Mouse (Mus musculus) gastrocnemius, postnatal 14 days (tissue): ENCODE measurements around the gene Lcp2. TPM values are rescaled to one million over a fixed set of nuclear protein-coding genes. Genes with fewer than 3 reads are reported as not detected.
"Not testable (repeated sequence)": the region's sequence is repeated elsewhere in the genome, so short reads cannot be mapped to it uniquely, and the experiment has no call there.

ENCODE experiments used
- DNase-seq: peaks from one replicate; pipeline ENCODE4 v3.0.0; 2021; ENCODE audit warnings: mixed read lengths
- intact Hi-C: fragments of 180-260 bp; cut with DNase I; formaldehyde crosslinking; loops from one replicate; pipeline ENCODE4 v1.15.1; 2025; ENCODE audit warnings: low total_unique reads
- total RNA-seq, 2 experiments: library from RNA; stranded (reverse); gene quantifications; 2 replicates each; pipeline ENCODE4 v1.2.3; 2021

The Lcp2 gene
- total RNA-seq, 2 experiments from 2014 or later = 1.2 to 1.5 TPM

DNA sequence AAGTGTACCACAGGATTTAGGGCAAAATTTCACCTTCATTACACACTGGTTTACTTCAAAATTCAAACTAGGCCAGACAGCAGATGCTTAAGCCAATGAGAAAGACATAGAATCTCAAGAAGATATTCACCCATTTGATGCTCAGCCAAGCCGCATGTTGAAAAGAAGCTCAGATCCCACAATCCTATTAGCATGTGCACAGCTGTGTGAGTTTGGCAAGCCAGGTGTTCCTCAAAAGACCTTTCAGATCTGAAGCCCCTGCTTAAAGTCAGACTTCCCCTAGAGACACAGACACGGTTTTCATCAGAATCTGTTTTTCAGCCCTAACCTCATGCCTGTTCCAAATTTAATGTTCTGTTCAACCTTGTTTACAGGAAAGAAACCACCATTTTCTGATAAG is 31.1 kb downstream of the Lcp2 start:
- intact Hi-C loops = no loop called here
- no peak for DNase-seq

DNA sequence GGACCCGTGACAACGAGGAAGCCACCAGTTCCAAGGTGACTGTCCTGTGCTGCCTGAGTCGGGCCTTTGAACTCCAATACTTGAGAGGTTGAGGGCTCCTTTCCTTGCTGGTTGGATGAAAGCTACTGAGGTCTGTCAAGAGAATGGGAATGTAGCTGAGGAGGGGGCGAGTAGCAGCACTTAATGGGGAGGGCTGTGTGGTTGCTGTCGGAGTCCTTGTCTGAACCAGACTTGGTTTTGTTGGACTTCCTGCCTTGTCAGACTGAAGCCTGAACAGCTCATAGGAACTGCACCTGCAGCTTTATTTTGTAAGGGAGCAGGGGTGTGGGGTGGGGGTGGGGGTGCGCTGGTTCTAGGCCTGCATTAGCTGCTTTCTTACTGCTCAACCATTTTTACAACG is 31.9 kb downstream of the Lcp2 start:
- DNase-seq = no peak
- intact Hi-C loops = no loop called here

DNA sequence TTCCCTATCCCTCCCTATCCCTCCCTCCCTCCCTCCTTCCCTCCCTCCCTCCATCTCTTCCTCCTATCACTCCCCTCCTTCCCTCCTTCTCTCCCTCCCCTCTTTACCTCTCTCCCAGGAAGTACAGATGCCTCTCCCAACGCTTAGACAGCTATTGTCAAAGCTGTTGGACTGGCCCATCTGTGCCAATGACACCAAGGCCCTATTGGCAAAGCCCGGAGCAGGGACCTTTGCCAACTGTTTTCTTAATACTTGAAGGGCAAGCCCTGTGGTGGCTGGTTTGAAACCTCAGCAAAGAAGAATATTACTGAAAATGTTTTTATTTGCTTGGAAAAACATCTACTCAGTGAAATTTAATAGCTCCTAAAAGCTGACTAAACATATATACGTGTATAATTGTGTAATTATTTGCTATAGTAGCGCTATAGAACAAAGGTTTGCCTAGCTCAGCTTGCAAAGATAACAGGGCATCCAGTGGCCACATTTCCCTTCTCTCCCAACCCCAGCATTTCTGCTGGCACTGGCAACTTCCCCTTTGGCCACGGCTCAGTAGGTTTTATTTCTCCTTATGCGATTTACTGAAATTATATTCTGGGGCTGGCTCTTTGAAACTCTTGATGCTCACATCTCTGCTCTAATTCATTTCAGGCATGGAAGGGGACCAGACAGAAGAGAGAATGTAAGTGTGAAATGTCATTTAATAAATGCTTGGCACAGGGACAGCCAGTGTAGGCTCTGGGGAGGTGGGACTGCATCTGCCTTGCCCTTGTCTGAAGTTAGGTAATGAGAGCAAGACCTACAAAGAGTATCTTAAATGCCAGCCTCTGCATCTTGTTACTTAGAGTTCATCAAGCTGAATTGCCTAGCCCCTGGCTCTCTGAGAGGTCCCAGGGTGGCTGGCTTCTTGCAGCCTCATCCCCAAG is 33.1 kb downstream of the Lcp2 start:
- no peak for DNase-seq
- intact Hi-C loops = no loop called here

DNA sequence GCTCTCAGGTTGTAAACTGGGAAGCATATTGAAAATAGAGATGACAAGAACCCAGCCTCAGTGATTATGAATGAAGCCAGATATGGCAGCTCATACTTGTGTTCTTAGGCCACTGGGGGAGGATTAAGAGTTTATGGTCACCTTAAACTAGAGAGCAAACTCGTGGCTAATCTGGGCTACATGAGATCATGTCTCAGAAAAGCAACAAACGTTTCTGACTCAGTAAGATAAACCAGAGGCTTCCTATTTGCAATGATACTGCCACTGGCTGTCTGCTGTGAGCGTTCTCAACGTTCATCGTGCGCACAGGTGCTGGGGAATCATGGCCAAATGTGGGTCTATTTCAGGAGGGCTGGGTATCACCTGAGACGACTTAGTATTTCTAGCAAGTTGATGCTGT is 37.1 kb downstream of the Lcp2 start:
- no peak for DNase-seq
- intact Hi-C loops = no loop called here

DNA sequence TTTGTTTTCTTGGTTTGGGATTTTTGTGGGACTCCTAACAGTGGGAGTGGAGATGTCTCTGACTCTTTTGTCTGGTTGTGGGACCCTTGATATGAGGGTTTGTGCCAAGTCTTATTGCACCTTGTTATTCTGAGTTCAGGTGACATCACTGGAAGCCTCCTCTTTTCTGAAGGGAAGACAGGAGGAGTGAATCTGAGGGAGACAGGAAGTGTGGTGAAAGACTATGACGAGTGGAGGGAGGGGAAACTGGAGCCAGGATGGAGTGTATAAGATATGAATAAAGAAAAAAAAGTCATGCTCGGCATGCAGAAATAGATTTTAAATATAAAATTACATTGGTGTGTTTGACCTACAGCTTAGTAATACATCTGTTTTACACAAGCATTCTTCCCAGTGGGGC is 37.9 kb downstream of the Lcp2 start:
- intact Hi-C loops = no loop called here
- no peak for DNase-seq

DNA sequence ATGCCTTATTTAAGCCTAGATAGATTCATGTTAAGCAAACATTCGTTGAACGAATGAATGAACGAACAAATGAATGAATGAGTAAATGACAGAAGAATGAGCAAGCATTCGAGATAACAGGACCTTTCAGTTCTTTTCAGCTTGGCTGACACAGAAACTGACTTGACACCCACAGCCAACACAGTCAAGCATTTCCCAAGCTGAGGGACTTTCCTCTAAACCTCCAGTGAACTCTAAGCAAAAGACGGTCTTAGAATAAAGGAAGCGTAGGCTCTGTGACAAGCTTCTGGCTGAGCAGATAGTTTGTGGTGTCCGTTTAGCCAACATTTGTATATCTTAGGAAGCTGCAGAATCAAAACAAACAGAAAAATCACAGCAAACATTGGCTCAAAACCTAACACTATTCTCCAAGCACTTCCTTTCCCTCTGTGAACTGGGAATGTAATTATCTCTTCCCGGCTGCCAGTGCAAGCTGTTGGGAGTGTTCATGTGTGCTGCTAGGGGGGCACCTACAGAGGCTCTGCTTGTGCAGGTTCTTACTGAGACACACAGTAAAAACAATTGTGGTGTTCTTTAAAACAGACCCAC is 39.5 kb downstream of the Lcp2 start:
- DNase-seq = no peak
- intact Hi-C loops = no loop called here

DNA sequence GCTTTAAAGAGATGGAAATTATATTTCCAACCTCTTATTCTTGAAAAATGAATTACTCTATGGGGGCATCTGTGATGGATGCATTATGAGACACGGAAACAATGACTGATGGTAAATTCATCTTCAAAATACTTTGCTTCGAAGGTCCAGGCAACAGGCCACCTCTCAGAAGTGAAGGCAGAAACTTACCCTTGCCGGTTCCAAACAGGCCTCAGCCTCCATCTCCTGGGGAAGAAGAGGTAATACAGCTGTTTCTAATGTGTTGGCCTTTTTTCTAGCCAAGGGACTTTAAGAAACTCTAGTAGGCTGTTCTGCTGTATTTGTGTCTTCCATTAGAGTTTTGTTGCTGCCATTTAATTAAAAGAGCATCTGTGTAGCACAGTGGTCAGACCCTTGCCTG is 40.3 kb downstream of the Lcp2 start:
- intact Hi-C loops = no loop called here
- no peak for DNase-seq

DNA sequence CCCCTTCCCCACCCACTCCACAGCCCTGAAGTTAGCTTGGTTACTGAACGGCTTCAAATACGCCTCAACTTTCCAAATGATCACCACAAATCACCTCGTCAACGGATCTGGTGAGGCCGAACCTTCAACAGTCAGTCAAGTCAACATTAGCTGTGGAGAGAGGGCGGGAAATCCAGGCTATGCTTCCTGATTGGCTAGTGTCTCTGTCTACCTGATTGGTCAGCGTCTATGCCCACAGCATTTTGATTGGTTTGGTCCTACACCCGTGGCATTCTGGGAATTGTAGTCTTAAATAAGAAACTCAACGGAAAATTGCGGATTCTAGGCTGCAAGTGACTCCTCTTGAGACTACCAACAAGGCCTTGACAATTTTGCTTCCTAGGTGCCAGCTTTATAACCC is 51.7 kb downstream of the Lcp2 start, which contains the start of gene 4930469K13Rik:
Gene 4930469K13Rik (minus strand): TSS at position 133 of the 400 bp plus-strand sequence.
- DNase-seq = no peak

DNA sequence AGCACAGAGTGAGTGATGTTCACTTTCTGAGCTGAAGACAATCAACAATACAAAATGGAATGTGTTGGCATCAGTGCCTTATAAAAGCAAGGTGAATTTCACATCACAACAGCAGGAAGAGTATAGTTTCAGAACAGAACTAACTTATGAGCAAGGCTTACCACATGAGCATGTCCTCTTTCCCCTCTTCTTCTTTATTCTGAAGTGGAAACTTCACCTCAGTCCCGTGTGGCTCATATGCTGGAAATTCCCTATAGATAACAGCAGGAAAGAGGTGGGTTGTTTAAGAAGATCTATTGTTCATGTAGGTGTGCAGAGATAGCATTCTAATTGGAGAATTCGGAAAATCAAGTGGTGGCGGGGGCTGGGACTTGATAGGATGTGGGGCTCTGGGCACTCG is 55.1 kb downstream of the Lcp2 start:
- no peak for DNase-seq
- intact Hi-C loops = no loop called here

More for the DNA sequence above, 51.7 kb downstream of the Lcp2 start, which contains the start of gene 4930469K13Rik:
- intact Hi-C loops = no loop called here

DNA sequence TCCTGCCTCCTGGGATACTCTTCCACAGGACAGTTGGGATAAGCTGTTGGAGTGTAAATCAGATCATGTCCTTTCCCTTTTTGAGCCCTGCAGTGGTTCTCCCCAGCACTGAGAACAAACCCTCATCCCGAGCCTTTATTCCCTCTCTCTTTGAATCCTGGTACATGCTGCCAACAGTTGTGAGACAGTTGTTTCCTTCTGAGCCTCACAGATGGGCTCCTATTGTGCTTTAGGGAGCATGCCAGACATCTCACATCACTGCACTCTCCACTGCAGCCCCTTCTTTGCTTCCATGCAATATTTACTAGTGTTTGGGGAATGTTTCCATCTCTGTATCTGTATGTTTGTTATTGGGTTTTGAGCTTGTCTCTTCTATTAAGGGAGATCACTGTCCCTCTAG is 58.2 kb downstream of the Lcp2 start:
- DNase-seq = no peak
- intact Hi-C loops = no loop called here

DNA sequence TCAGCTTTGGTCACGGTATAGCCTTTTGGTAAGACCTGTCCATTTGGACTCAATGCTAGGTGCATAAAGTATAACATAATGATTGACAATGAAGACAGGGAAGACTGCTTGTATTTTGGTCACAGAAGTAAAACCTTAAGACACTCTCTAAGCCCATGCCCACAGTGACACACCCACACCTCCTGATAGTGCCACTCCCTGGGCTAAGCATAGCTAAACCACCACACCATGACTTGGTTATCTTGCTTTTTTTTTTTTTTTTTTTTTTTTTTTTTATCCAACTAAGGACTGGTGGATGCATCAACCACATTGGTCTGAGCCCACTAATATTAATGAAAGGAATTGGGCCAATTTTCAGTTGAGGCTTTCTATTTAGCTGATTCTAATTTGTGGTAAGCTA is 62.5 kb downstream of the Lcp2 start:
- DNase-seq = no peak
- intact Hi-C loops = no loop called here

DNA sequence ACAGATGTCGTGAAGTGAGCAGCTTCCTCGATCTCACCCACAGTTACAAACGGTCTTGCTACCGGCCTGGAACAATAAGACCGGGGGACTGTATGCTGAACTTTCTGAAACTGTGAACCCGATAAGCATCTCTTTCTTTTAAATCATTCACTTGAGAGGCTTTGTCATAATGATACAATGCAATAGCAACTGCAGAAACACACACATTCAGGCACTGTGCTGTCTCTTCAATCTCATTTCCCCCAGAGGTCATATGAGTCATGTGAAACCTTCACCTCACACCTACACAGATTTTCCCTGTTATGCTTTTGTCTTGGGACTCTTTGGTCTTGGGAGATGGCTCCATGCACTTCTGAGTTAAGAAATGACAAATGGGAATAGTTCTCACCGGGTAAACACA is 65.2 kb downstream of the Lcp2 start:
- DNase-seq = no peak
- intact Hi-C loops = no loop called here

DNA sequence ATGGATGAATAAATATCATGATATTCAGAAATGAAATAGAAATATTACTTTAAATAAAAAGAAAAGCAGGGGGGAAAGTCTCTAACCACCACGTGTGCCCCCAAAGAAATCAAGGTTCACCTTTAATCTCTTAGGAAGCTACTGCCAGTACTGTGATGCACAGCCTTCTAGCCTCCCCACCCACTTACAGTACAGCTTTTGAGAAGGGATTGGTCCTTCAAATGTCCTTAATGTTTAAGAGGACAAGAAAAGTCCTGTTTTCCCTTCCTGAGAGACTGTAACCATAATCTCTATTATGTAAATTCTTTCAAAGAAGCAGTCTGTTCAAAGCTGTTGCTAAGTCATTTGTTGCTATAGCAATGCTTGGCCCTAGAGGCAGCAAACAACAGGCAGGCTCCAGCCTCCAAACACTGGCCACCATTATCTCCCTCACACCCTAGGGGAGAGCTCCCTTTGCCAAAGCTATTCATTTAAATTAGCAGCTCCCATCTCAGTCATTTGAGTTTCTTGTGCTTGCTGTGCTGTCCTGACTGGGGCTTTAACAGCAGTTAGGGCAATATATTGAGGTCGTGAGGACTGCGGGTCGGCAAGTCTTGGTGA is 66.2 kb downstream of the Lcp2 start:
- intact Hi-C loops = no loop called here
- no peak for DNase-seq

DNA sequence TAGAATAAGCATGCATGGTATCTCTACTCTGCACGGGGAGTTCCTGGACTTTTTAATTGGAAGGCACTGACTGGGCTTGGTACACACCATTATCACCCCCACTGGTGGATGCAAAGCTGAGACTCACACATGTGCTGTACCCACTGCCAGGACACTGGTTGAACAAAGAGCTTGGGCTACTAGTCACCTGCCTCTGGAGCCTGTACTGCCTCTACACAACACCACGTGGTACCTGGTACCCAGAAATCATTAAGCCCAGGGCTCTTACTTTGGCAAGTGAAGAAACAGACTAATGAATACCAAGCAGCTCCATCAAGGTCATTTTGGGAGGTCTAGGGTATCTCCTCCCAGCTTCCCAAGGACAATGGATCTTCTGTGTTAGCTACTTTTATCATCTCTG is 67.0 kb downstream of the Lcp2 start:
- intact Hi-C loops = no loop called here
- no peak for DNase-seq

DNA sequence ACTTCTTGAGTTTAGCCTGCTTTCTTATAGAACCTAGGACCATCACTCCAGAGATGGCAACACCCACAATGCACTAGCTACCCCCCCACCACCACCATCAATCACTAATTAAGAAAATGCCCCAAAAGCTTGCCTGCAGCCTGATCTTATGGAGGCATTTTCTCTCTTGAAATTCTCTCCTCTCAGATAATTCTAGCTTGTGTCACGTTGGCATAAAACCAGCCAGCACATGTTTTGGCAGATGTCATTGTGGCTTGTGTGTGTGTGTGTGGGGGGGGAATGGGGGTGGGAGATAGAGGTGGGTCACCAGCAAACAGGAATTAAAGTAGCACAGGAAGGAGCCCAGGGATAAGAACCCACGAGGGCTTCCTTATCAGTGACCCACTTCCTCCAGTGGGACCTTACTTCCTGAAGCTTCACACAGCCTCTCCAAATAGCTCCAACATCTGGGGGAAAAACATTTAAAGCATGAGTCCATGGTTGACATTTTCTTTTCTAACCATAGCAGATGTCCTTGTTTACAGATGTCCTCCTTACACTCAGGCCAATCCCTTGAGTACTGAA is 69.9 kb downstream of the Lcp2 start:
- intact Hi-C loops = no loop called here

DNA sequence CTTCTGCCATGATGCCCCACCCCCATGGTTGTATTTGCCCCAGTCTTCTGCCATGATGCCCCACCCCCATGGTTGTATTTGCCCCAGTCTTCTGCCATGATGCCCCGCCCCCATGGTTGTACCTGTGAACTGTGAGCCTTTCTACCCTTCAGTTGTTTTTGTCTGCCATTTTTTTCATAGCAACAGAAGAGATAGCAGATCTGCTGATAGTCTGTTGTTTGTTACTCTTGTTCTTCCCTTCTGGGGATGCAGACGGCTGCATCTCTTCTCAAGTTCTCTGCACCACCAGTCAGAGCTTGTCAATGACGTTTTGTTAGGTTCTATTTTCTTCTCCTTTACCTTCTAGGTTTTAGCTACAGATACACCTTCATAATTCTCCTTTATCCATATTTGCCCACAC is 70.9 kb downstream of the Lcp2 start:
- DNase-seq = no peak
- intact Hi-C loops = no loop called here

More for the DNA sequence above, 69.9 kb downstream of the Lcp2 start:
- no peak for DNase-seq

DNA sequence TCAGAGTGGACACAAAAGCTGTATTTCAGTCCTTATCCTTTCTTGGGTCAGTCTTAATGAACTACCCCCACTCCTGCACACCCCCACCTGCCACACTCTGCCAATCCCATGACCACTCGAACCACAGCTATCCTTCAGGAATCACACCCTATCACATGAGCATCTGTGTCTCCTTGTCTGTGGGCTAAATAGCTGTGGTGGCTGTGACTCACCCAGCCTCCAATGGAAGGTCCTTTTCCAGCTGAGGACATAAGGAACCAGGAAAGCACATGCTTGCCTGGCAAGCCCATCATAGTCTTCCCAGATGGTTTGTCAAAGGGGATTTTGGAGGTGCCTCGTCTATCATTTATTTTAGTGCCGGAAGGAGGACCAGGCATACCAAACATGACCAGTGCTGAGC is 71.6 kb downstream of the Lcp2 start:
- intact Hi-C loops = no loop called here

DNA sequence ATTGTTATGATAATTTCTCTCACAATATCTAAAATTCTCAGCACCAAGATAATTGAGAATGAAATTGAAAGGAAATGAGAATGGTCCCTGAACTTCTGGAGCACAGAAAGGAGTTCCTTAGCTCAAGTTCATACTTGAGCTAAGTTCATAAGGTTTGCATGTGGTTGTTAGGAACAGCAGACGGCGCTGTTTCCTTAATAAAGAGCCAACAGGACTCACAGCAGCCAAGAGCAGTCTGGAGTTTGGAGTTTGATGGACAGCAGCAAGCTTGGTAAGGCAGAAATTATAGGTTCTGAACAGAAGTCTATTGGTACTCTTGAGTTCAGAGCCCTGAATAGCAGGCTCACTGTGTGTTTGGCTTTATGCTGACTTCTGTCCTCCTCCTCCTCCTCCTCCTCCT is 76.4 kb downstream of the Lcp2 start:
- peak; percentile 15 for DNase-seq
- intact Hi-C loops = no loop called here

More for the DNA sequence above, 71.6 kb downstream of the Lcp2 start:
- DNase-seq = no peak

DNA sequence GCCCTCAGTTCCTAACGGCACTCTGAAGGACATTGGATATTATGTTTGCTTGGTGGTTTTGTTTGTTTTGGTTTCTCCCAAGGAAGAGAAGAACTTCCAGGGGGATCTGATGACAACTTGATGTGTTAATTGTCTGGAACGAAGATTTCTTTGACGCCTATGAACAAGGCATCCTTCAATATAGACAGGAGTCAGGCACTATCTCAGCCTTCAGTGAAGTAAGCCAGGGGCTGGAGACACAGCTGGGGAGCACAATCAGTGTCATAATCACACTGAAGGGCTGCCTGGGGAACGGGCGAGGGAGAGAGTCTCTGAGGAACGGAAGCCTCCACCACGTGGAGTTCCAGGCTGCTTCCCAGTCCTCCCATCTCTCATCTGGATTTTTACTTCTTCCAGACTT is 78.1 kb downstream of the Lcp2 start:
- intact Hi-C loops = no loop called here

DNA sequence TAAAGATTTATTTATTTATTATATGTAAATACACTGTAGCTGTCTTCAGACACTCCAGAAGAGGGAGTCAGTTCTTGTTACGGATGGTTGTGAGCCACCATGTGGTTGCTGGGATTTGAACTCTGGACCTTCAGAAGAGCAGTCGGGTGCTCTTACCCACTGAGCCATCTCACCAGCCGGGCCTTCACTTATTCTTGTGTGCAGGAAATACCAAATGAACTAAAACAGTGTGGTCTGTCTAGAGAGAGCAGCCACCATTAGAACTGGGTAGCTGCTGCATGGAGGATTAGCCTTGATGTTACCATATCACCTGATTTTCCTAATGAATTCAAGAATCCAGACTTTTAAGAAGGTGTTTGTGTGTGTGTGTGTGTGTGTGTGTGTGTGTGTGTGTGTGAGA is 79.0 kb downstream of the Lcp2 start:
- intact Hi-C loops, DNase-seq: not testable (repeated sequence)

More for the DNA sequence above, 78.1 kb downstream of the Lcp2 start:
- DNase-seq = no peak
